ENCODE assay signal across 22 mouse cellular contexts in genomic region chr9:66952321-66952720, GRCm38 (mm10). TPM values are rescaled to one million over a fixed set of nuclear protein-coding genes. Genes with fewer than 3 reads are reported as not detected.
DNase-seq lines count a peak whose midpoint lies in the region; ATAC-seq and TF ChIP-seq lines count a peak whose summit lies in the region.
"Had no signal": no experiment of that assay in that cellular context is flagged by ENCODE, and none has a peak within 500 bp of the region (broad histone marks: within the 10 kb centered on the region; RNA-seq: fewer than 3 reads in every experiment).

No protein-coding gene starts in this region.

- H3K9ac ChIP-seq in liver, adult 2 months (ENCODE audit: low read depth, low read length), result peak overlapping the region; percentile 63
- no peak overlapping the region for H3K9ac ChIP-seq in liver, embryonic 12.5 days
- H3K9ac ChIP-seq: embryonic facial prominence, embryonic 13.5 days; forebrain, embryonic 12.5 days; heart, embryonic 15.5 days; hindbrain, embryonic 14.5 days had no signal

- H3K4me1 ChIP-seq in kidney, adult 2 months (ENCODE audit: control insufficient read depth, insufficient read depth, low read length), result peaks cover 3% of the 10 kb centered on the region; the same call in 1 of the 2 replicates
- peaks cover 12% of the 10 kb centered on the region for H3K4me1 ChIP-seq in liver, adult 2 months (ENCODE audit: control insufficient read depth, insufficient read depth, low read length)
- H3K4me1 ChIP-seq in liver, embryonic 12.5 days, result peaks cover 7% of the 10 kb centered on the region
- H3K4me1 ChIP-seq: embryonic facial prominence, embryonic 13.5 days; forebrain, embryonic 12.5 days; heart, embryonic 15.5 days had no signal

- TF ChIP-seq CTCF in kidney, adult 2 months (conservative IDR thresholded peaks at IDR 0.05; ENCODE audit: insufficient read depth, insufficient read length, low read depth, low read length), result no peak
- TF ChIP-seq CTCF in liver, adult 2 months (IDR thresholded peaks at IDR 0.05; ENCODE audit: low read depth, low read length), result no peak

- H3K4me3 ChIP-seq in kidney, adult 2 months (ENCODE audit: insufficient read depth, low read depth, low read length), result no peak overlapping the region
- peak overlapping the region; percentile 5; the same call in 1 of the 2 replicates for H3K4me3 ChIP-seq in liver, adult 2 months (ENCODE audit: insufficient read depth, low read depth, low read length)
- H3K4me3 ChIP-seq in liver, embryonic 12.5 days, result no peak overlapping the region
- H3K4me3 ChIP-seq: embryonic facial prominence, embryonic 13.5 days; forebrain, embryonic 12.5 days; heart, adult 2 months; heart, embryonic 15.5 days; hindbrain, embryonic 10.5 days had no signal

- no peak for ATAC-seq in liver, embryonic 12.5 days
- ATAC-seq: activated CD4-positive, CD25-positive, alpha-beta regulatory T cell, adult 4 months; forebrain, embryonic 16.5 days; Patski had no signal

- no peaks in the 10 kb centered on the region for H3K79me2 ChIP-seq in liver, adult 2 months (ENCODE audit: control insufficient read depth, insufficient read depth, low read length)

- H3K9me3 ChIP-seq in liver, embryonic 12.5 days (replicated peaks), result no peaks in the 10 kb centered on the region
- H3K9me3 ChIP-seq: embryonic facial prominence, embryonic 13.5 days; forebrain, embryonic 12.5 days; heart, embryonic 15.5 days; hindbrain, embryonic 10.5 days had no signal

- no peaks in the 10 kb centered on the region for H3K27me3 ChIP-seq in kidney, adult 2 months (replicated peaks; ENCODE audit: control insufficient read depth, insufficient read depth, low read length)
- no peaks in the 10 kb centered on the region for H3K27me3 ChIP-seq in liver, adult 2 months (ENCODE audit: control insufficient read depth, insufficient read depth, low read length)
- H3K27me3 ChIP-seq in liver, embryonic 12.5 days (replicated peaks), result no peaks in the 10 kb centered on the region
- H3K27me3 ChIP-seq: CH12.LX; embryonic facial prominence, embryonic 13.5 days; forebrain, embryonic 12.5 days; heart, embryonic 15.5 days; Patski had no signal

- peak overlapping the region; percentile 84; the same call in 1 of the 2 replicates for H3K27ac ChIP-seq in kidney, adult 2 months (ENCODE audit: insufficient read depth, low read depth, low read length)
- peak overlapping the region; percentile 98 for H3K27ac ChIP-seq in liver, adult 2 months (replicated peaks; ENCODE audit: insufficient read depth, low read depth, low read length)
- no peak overlapping the region for H3K27ac ChIP-seq in liver, embryonic 12.5 days
- H3K27ac ChIP-seq: embryonic facial prominence, embryonic 13.5 days; forebrain, embryonic 12.5 days; heart, adult 2 months; heart, embryonic 15.5 days; hindbrain, embryonic 10.5 days; hindbrain, embryonic 14.5 days had no signal

- peak; percentile 13 to 38 for DNase-seq in gastrocnemius, adult 8-10 months (ENCODE audit: low spot score in 2 of 2)
- no peak for DNase-seq in gastrocnemius, postnatal 10 days
- DNase-seq in kidney, adult 2 months, result peak; percentile 44
- DNase-seq in kidney, adult 11 months, result no peak
- no peak for DNase-seq in liver, adult 2 months (ENCODE audit: extremely low read depth, low read depth, low spot score)
- DNase-seq: adrenal gland, postnatal 14 days; cerebellum, adult 11-12 months; cerebellum, adult 9-10 months; cerebellum, postnatal 25 days; heart, adult 2 months; heart, postnatal 14 days had no signal

- no peak overlapping the region for H3K4me2 ChIP-seq in liver, embryonic 12.5 days
- H3K4me2 ChIP-seq: embryonic facial prominence, embryonic 13.5 days; forebrain, embryonic 12.5 days; heart, embryonic 11.5 days; heart, embryonic 15.5 days; hindbrain, embryonic 14.5 days had no signal

- 54% methylated on average over 8 of the region's 8 CpGs for WGBS in kidney, adult 2 months
- whole genome bisulfite sequencing in liver, adult 2 months, result 25% methylated on average over 8 of the region's 8 CpGs
- WGBS in liver, embryonic 12.5 days (ENCODE audit: insufficient replicate concordance), result 75% methylated on average over 8 of the region's 8 CpGs

- peaks cover 3% of the 10 kb centered on the region; the same call in 1 of the 2 replicates for H3K36me3 ChIP-seq in kidney, adult 2 months (ENCODE audit: control insufficient read depth, insufficient read depth, low read length)
- peaks cover 21% of the 10 kb centered on the region for H3K36me3 ChIP-seq in liver, adult 2 months (ENCODE audit: control insufficient read depth, insufficient read depth, low read length)
- peaks cover 19% of the 10 kb centered on the region for H3K36me3 ChIP-seq in liver, embryonic 12.5 days

- no peak for TF ChIP-seq POLR2A in kidney, adult 2 months (IDR thresholded peaks at IDR 0.05; ENCODE audit: low read depth, low read length)
- TF ChIP-seq POLR2A in liver, adult 2 months (IDR thresholded peaks at IDR 0.05; ENCODE audit: extremely low read depth, insufficient read depth, low read length), result no peak

RNA-seq across cellular contexts. Expression of gene Rps27l, which starts 6.4 kb away (rescaled TPM):
- total RNA-seq in gastrocnemius, adult 8-10 months (2022), result 100 to 1,000 TPM; 223 to 268 (median 240) TPM
- total RNA-seq in gastrocnemius, postnatal 10 days (2021), result 100 to 1,000 TPM; 215 to 237 TPM
- 92.4 and 128 TPM in 2 replicates for polyA plus RNA-seq in kidney, adult 2 months (2012; rRNA removed)
- 474 and 535 TPM in 2 replicates for total RNA-seq in liver, adult 2 months (2014; rRNA removed)
- 84.6 and 99.6 TPM in 2 replicates for polyA plus RNA-seq in liver, adult 2 months (2012; rRNA removed)
- 702 and 744 TPM in 2 replicates for polyA plus RNA-seq in liver, embryonic 12.5 days (2016; fragmentation: Nextera tagmentation; extraction: Ambion mirVana)

RNA-seq across cellular contexts. Expression of gene Lactb, which starts 23.0 kb away (rescaled TPM):
- total RNA-seq in gastrocnemius, adult 8-10 months (2022), result 10 to 100 TPM; 18.3 to 23.1 (median 22.6) TPM
- total RNA-seq in gastrocnemius, postnatal 10 days (2021), result 10 to 100 TPM; 19.1 to 22.4 TPM
- polyA plus RNA-seq in kidney, adult 2 months (2012; rRNA removed), result 24.3 and 29.9 TPM in 2 replicates
- 37.0 and 41.4 TPM in 2 replicates for total RNA-seq in liver, adult 2 months (2014; rRNA removed)
- 24.4 and 33.6 TPM in 2 replicates for polyA plus RNA-seq in liver, adult 2 months (2012; rRNA removed)
- 8.9 and 9.4 TPM in 2 replicates for polyA plus RNA-seq in liver, embryonic 12.5 days (2016; fragmentation: Nextera tagmentation; extraction: Ambion mirVana)

RNA-seq across cellular contexts. Expression of gene Rab8b, which starts 32.8 kb away (rescaled TPM):
- total RNA-seq in gastrocnemius, adult 8-10 months (2022), result 1 to 10 TPM; 5.1 to 6.4 (median 5.8) TPM
- total RNA-seq in gastrocnemius, postnatal 10 days (2021), result 10 to 100 TPM; 12.6 to 15.4 TPM
- 5.6 and 8.1 TPM in 2 replicates for polyA plus RNA-seq in kidney, adult 2 months (2012; rRNA removed)
- total RNA-seq in liver, adult 2 months (2014; rRNA removed), result 4.1 and 4.3 TPM in 2 replicates
- 0.85 and 1.4 TPM in 2 replicates for polyA plus RNA-seq in liver, adult 2 months (2012; rRNA removed)
- polyA plus RNA-seq in liver, embryonic 12.5 days (2016; fragmentation: Nextera tagmentation; extraction: Ambion mirVana), result 39.4 and 42.2 TPM in 2 replicates

Comparison
In these comparisons a context has a peak if more than half of its experiments do, and no peak if none do; other contexts are left out.
1. DNase-seq: peak in gastrocnemius, adult 8-10 months (2 of 2) and kidney, adult 2 months (single experiment); none in gastrocnemius, postnatal 10 days (single experiment), kidney, adult 11 months (single experiment) and liver, adult 2 months (single experiment).